Mouse (Mus musculus) leukemia stem cell, adult 10-12 weeks (primary cell): ENCODE data around the gene Zdhhc11. TPM values are rescaled to one million over a fixed set of nuclear protein-coding genes. Genes with fewer than 3 reads are reported as not detected.

ENCODE experiments used
- polyA plus RNA-seq: library from polyadenylated mRNA; stranded (reverse); fragments of >175 nt; gene quantifications from 2 replicates; pipeline ENCODE4 v1.2.3, GENCODE M21; 2012; ENCODE audit warnings: low replicate concordance

The Zdhhc11 gene
- not detected in 2 replicates for polyA plus RNA-seq

DNA sequence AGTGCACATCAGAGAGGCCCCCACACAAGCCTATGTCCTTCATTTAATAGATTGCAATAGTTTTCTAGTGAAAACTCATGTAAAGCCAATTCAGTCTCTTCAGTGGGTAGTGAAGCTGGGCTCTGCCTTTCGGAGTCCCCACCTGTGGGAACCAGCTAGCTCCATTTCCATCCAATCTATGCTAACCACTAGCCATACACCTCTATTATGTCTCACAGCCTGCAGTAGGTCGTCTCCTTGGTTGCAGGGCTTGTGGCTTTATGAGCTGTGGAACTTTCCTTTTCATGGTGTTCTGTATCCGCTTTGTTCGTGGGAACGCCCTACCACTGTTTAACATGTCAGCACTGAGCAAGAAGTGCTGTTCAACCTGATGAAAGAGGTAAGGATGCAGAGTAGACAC lies at the start of gene Zdhhc11:
Zdhhc11 (plus strand) TSS at position 301 of the 400 bp plus-strand sequence.

DNA sequence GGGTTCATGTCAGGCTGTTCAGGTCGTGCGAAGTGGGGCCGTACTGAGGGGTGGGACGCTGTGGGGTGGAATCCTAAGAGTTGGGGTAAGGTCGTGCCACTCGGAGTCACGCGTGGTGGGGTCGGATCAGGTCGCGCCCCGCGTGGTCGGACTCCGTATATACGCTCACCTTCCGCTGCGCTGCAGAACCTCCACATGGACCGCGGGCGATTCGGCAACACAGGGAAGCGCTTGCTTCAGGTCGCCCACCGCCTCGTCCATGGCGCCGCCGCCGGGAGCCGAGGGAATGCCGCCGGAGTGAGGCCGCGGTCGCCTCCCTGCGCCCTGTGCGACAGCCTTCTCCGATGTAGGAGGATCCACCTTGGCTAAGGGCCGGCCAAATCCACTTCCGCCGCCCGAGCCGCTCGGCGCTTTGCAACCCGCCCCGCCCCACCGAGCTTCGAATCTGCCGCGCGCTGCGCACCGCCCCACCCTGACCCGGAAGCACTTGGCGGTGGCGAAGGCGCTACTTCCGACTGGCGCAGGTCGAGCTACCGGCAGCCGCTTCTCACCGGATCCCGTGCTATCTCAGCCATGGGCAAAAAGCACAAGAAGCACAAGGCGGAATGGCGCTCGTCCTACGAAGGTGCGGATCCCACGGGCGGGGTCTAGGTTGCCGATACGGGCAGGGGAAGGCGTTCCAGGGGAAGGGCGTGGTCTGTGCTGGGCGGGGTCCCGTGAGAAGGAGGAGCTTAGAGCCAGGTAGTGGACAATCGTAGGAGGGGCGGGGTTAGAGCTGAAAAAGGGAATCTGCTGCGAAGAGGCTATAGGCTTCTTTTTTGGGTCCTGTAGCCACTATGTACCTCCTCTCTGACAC lies 26.1 kb upstream of the Zdhhc11 start, which contains the start of the genes Trip13 and Brd9:
Trip13 (minus strand) TSS at position 464 of the 856 bp plus-strand sequence.
Brd9 (plus strand) TSS at position 491 of the 856 bp plus-strand sequence.

DNA sequence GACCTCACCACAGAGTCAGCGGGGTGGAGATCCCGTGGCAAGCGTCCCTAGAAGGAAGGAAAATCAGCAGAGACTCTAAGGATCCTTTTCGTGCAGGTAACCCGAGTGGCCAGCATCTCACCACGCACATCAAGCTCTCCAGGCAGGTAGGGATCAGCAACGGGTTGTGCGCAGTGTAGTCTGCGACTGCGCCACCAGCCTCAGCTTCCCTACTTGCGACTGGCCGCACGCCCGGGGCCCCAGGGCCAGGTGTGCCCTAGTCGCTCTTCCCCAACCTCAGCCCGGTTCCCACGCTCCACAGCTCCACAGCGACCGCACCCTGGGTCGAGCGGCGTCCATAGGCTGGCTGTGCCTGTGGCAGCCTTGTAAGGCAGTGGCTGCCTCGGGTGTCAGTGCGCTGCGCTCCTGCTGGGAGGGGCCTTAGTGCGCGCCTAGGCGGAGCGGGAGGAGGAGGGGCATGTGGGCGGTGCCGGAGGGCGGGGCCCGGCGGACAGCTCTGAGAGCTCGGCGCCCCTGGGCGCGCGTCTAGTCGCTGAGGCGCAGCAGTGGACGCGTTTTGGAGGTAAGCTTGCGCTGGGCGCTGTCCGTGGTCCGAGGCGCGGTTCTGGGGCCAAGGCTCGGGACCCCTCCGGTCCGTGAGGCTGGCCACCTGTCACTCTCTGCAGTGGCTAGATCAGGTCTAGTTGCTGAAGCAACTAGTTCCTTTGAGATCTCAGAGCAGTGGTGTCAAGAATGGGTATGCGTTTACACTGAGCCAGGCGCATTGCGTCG lies 45.5 kb downstream of the Zdhhc11 start, which contains the start of gene Tppp:
Tppp (plus strand) TSS at position 460 of the 771 bp plus-strand sequence.

Other genes with a start within 250 kb of the Zdhhc11 start
- gene Slc12a7, start 230.8 kb upstream of the Zdhhc11 start, polyA plus RNA-seq = 8.4 and 15.5 TPM in 2 replicates
- 0.18 TPM in 1 of 2 replicates, not detected in the other for gene Nkd2, start 116.2 kb upstream of the Zdhhc11 start, polyA plus RNA-seq
- 1.2 and 2.6 TPM in 2 replicates for gene Trip13, start 26.1 kb upstream of the Zdhhc11 start, polyA plus RNA-seq
- 19.2 and 21.4 TPM in 2 replicates for gene Brd9, start 26.0 kb upstream of the Zdhhc11 start, polyA plus RNA-seq
- gene Tppp, start 45.6 kb downstream of the Zdhhc11 start, polyA plus RNA-seq = 0.08 and 0.15 TPM in 2 replicates
- 0.21 and 4.7 TPM in 2 replicates for gene Cep72, start 98.4 kb downstream of the Zdhhc11 start, polyA plus RNA-seq
- 0.16 TPM in 1 of 2 replicates, not detected in the other for gene Slc9a3, start 157.6 kb downstream of the Zdhhc11 start, polyA plus RNA-seq
- gene Exoc3, start 244.9 kb downstream of the Zdhhc11 start, polyA plus RNA-seq = 2.5 and 20.3 TPM in 2 replicates